Mouse (Mus musculus): Measurements from ENCODE around the gene Plpp3.

The Plpp3 gene

DNA sequence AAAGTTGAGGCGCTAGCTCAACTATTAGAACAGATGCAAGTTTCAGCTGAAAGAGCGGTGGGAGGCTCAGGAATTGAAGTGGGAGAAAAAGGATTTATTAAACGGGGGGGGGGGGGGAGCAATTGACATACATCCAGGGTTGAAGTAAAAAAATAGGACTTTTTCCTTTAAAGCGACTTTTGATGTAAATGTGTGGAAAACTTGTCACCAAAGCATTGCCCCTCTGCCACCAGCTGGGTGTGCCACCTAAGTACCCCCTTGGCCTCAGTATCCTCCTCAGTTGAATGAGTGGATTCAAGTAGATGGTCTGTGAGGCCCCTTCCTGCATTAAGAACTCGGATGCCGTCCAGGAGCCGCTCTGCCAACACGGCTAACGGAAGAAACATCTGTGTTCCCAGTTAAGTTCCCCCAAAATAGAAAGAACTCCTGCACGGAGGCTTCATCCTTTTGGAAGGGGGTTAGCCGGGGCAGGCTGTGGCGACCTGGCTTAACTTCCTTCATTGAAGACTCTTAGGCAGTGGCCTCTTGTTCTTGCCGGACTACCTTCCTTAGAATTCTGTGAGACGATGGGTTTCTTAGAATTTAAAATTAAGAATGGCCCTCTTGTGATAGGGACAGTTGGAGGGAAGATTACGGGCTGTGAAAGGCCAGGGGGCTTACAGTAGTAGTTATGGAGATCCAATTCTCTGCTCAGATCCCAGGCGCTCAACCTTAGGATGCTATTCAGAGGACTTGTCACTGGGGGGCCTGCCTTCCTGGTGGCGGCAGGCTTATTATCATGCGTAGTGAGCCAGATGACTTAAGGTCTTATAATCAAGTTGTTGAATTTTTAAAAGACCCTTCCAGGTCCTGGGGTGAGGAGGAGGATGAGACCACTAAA lies 1.7 kb downstream of the Plpp3 start:
- no peak for DNase-seq

DNA sequence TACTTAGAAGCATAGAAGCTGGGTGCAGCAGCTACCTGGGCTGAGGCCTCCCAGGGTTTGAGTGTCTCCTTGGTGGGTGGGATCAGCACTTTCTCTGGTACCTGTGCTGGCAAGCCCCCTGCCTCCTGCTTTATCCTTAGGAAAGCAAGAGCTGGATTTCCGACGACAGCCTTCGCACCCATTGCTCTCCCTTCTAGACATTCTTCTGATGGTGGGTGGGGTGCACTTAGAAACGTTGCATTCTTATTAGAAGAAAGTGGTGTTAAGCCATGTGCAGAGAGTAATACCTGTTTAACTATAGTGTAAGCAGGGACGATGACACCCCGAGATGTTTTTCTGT lies 2.4 kb downstream of the Plpp3 start:
- DNase-seq, result no peak

DNA sequence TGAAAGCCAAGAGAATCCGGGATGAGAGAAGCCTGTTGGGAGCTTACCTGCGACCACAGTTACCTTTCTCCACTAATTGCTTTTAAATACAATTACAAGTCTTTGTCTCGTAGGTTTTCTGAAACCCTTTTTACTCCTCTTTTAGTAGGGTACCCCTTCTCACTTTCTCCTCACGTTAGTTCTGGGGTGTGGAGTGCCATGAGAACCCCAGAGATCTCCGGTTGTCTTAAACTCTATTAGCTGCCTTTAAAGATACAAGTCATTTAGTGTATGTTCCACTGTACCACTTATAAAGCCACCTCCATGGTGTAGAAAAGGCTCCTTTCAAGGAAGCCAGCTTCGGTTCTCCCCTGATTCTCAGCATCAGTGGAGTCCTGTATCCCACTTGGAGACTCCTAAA lies 3.3 kb downstream of the Plpp3 start:
- no peak for DNase-seq

DNA sequence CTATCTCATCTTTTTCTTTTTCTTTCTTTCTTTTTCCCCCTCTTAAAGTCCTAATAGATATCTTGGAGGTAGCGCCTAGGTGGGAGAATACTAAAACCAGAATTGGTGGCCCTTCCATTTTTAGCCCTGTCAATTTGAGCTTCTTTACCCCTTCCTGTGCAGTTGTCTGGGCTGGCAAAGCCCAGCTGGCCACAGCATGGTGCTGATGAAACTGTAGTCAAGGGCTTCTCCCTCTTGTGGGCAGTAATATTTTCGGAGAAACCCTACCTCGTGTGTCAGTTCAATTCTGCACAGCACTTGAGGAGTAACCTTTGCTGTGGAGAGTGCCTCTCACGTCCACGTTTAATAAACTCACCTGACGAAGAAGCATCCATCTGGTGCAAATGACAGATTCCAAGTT lies 4.9 kb downstream of the Plpp3 start:
- DNase-seq, result no peak

DNA sequence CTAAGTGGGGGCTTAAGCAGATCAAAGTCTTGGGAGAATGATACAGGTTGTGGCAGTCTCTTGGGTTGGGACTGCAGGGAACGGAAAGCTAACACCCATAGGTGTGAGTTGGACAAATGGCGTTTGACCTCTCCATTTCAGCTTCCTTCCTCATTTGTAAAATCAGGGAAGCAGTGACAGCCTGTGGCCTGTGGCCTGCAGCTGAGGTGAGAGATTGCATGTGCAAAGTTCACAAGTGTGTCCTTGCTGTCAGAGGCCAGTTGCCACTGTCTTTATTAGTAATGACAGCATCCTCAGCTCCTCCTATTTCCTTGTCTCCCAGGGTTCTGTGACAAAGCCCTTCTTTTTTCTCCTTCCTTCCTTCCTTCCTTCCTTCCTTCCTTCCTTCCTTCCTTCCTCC lies 5.5 kb downstream of the Plpp3 start:
- no peak for DNase-seq

GRCm38 (mm10) chr4:105163981-105164411 lies 6.8 kb downstream of the Plpp3 start:
- no peak for DNase-seq

- no peak for DNase-seq
Observed at GRCm38 (mm10) chr4:105164952-105165351, 7.8 kb downstream of the Plpp3 start.

GRCm38 (mm10) chr4:105169093-105169571 lies 12.0 kb downstream of the Plpp3 start:
- no peak for DNase-seq

DNA sequence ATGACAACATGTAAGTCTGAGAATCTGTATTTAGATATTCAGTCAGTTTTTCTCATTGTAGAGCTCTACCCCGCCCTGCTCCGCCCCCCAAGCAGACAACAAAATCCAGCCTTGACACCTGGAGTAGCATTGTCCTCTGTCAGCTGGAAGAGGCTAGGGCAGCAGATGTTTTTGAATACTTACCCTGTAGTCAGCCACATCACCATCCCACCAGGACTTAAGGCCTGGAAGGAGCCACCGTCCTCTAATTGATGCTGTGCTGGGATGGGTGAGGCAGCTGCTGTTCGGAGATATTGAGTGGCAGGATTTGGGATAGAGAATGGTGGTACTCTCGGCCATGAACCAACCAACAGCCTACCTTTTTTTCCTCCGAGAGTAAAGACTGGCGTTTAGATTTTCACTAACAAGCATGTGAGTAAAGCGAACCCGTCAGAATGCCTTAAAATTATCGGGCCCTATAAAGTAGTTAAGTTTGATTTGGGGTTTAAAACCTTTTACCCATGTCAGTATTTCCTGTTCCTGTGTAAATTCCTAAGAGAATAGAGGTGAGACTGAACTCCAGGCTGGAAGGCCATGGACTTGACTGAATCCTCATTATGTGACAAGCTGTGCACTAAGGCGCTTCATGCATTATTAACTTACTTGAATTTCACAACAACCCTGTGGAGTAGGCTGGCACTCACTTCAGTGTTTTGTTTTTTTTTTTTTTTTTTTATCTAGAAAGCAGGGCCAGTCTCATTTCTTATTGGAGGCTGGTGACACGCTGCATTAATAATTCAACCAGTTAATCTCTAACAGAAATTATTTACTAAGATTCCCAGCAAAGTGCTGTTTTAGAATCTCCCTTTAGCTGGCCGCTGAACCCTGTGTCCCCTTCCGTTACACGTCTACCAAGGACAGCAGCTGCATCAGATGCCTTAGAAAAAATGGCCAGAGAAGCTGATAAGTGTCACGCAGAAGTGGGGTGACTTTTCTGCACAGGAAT lies 13.0 kb downstream of the Plpp3 start:
- DNase-seq, result no peak

DNA sequence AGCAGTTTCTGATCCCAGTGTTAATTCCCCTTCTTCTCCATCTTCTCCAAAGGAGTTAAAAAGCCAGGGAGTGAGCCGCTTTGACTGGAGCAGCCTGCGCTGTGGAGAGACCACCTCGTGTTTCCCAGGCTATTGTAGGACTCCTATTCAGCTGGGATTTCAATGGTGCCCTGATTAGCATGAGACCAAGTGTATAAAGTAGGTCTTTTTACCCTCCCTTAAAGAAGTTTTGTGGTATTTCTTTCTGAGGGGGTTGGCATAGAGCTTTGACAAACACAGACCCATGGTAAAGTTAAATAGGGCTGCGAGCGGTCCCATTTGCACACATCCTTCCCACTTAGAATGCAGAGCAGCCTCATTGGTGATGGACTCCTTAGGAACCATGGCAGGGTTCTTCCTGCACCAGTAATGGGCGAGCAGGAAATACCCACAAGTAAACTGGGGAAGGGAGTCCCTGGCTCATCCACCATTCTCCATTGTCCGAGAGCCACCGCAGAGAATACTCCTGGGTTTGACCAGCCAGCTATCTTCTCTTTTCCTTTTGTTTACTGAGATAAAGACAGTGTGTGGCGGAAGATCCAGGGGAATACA lies 13.8 kb downstream of the Plpp3 start:
- no peak for DNase-seq

DNA sequence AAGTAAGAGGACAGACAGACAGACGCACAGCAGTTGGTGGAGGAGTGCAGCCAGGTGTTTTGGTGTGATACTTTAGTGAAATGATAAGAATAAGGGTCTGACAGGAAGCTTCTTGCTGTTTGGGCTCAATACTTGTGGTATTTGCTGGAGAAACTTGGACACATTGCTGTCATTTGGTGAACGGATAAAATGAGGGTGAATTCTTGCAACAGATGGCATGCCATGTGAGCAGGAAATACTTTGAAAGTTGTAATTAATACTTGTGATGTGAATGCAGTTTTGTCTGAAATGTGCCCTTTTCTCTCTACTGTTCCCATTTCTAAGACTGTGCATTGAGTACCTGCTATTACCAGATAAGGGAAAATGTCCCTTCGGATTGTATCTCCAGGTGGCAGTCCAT lies 14.3 kb downstream of the Plpp3 start:
- no peak for DNase-seq

DNA sequence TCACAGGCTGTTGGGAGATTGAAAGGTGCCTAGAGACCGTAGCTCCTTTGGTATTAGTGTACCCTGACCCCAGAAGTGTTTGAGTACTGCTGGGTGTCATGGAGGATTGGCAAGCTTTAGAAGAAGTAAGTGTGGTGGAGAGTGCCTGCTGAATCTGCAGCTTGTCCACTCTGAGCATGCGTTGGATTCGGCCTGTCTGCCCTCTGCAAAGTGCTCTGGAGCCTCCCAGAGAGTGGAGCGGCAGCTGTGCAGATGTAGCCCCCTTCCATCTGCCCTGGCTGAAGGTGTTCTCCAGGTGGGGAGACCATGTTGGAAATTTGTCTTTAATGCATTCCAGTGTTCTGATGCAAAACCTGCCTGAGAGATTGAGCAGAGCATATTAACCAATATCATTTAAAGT lies 17.6 kb downstream of the Plpp3 start:
- no peak for DNase-seq

DNA sequence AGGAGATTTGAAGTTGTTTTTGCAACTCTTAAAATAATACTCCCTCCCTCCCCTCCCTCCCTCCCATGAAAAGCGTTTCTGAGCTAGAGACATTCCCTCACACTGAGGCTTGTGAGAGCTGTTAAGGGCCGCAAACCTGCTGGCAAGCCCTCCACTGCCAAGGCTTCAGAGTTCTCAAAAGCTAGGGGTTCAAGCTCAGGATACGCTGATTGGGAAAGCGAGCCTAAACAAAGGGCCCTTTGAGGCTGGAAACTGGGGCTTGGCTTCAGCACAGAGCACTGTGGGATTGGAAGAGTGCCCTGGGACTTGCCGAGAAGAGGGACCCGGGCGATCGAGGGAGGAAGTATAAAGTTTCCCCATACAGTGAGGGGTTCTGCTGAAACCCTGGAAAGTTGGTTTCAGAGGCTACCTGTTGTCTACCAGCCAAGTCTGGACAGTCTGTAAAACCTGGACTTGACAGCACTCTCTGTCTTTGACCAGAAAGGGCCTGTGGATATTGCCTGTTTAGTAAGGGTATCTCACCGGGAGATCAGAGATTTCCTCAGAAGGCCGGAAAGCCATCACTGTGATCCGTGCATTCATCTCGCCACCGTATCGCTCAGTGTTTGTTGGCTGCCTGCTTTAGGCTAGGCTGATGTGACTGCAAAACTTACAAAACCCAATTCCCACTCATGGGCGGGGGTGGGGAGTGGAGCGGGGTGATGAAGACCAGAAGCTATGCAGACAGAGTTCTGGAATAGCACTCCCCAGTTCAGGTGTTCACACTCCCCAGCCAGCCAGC lies 18.3 kb downstream of the Plpp3 start:
- peak; percentile 8 to 13 for DNase-seq

GRCm38 (mm10) chr4:105181014-105181658 lies 24.0 kb downstream of the Plpp3 start:
- DNase-seq, result peak; percentile 10 to 13

GRCm38 (mm10) chr4:105181659-105182167 lies 24.6 kb downstream of the Plpp3 start:
- no peak for DNase-seq

GRCm38 (mm10) chr4:105182249-105182648 lies 25.1 kb downstream of the Plpp3 start:
- DNase-seq, result no peak

DNA sequence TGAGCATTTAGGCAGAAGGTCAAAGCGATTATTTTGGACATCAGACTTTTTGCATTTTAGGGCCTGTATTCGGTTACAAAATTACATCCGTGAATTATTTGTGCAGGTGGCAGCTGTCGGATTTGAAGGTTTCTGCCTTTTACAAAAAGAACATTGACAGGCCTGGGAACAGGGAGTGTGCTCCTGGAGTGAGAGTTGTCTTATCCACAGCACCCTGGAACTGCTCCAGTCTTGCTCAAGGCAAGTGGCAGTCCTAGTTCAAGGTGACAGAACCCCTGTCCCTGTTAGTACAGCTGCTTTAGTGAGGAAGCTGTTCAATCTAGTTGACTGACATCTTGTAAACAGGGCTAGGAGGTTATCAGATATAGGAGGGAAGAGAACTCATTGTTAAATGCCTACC lies 27.3 kb downstream of the Plpp3 start:
- DNase-seq, result no peak

DNA sequence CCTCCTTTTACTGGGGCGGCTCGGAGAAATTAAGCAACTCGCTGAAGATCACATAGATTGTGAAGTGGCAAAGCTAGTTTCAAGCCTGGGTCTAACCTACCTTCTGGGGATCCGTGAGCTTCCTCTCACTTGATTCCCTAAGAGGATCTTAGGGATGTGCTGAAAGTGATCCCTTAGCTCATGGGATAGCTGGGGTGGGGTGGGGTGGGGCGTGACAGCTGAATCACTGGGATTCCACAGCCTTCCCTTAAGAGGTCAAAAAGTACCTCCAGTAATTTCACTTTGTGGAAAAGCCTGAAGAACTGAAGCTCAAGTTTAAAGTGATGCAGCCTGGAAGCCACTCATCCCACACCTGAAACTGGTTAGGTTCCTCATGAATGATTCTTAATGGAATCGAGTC lies 27.8 kb downstream of the Plpp3 start:
- DNase-seq, result no peak

GRCm38 (mm10) chr4:105186654-105187053 lies 29.5 kb downstream of the Plpp3 start:
- no peak for DNase-seq

DNA sequence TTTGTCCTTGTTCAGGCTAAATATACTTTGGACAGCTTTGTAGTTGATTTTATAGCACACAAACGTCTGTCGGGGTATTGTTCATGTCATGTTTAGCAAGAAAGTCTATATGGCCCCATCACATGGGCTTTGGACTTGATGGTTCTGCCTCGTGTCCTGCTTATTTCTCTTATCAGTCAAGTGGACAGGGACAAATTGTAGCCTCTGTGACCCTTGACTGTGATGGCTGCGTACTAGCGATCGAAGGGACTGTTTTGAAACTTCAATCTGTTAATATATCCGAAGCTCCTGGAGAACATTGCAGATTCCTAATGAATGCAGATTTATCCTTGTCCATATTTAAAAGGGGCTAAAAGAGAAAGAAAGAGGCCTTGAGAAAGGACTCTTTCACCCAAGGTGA lies 30.7 kb downstream of the Plpp3 start:
- no peak for DNase-seq

- no peak for DNase-seq
Observed at GRCm38 (mm10) chr4:105188801-105189200, 31.7 kb downstream of the Plpp3 start.

DNA sequence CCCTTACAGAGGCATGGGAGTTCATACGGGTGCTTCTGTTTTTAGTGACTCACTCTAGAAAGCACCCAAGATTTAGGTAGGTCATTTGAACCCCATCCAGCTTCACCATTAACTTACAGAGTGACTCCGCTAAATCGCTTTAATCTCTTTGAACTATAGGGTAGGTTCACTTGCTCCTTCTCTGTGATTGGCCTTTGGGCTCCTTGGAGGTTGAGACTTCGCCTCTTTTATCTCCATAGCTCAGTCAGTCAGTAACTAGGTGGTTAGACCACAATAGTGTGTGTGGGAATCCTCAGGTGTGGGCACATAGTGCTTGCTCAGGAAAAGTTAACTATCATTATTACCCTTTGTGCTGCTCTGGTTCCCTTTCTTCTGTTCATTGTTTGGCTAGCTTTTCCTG lies 33.7 kb downstream of the Plpp3 start:
- DNase-seq, result no peak
